Mouse (Mus musculus) retina, postnatal 7 days (tissue): ENCODE measurements at regions not wholly inside any gene's neighbourhood (a gene's known extent, or its start where the extent isn't known, plus 50 kb on each side); places are given as distances from the start of the nearest gene placed in this dataset.

Experiments
- DNase-seq: peaks from one replicate; pipeline ENCODE4 v3.0.0-alpha.2; 2012; ENCODE audit warnings: low read depth, low spot score

DNA sequence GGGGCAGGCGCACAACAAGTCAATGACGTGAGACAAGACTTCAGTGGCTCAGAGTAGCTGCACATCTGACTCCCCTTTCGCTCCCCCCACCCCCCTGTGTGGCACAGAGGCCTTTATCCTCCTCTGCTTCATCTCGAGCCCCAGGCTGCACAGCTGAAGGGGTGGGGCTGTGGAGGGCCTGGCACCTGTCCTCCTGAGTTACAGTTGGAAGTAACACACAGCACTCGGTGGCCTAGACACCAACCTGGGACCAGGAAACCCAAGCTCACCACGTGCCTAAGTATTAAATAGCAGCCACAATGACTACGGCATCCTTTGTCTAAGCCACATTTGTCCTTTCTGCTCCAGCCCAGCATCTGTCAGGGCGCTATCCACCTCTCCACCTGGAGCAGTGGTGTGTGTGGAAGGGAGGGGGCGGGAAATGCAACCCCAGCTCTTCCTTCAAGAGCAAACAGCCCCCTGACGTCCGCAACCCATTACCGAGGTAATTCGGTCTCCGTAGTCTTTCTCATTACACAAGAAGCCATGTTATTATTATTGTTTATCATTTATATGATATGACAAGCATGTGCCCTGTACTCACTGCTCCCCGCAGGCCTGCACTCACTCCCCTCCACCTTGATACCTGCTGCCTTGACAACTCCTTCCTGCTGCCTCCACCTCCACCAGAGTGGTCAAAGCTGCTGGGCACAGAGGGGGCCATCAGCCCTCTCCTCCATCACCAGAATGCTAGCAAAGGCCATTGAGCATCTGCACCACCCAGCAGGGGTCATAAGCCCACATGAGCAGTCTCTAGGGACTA lies 73.7 kb upstream of the Igsf21 start:
- DNase-seq: no peak

GRCm38 (mm10) chr4:140312635-140313034 lies 66.1 kb upstream of the Igsf21 start:
- no peak for DNase-seq

DNA sequence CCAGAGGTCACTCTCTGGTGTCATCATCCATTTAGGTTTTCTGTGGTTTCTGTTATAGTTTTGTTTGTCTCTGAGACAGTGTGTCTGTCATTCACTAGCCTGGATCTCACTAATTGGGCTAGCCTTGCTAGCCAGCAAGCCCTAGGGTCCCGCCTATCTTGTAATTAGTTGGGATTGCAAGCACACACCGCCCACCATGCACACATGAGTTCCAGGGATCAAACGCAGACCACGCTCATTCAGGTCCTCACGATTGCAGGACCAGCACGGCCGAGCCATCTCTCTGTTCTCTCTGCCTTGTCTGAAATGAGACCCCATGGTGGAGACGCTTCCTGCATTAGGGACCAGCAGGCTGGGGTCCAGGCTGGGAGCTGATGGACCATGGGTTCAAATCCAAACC lies 60.9 kb upstream of the Igsf21 start:
- DNase-seq: no peak

- no peak for DNase-seq
These were observed 58.4 kb upstream of the Igsf21 start for GRCm38 (mm10) chr4:140304960-140305359.

- no peak for DNase-seq
These were observed 55.1 kb upstream of the Igsf21 start for GRCm38 (mm10) chr4:140301661-140302060.

GRCm38 (mm10) chr4:140297912-140298620 lies 51.5 kb upstream of the Igsf21 start:
- DNase-seq: no peak
